Mouse (Mus musculus) heart, adult 8-10 months (tissue): Measurements from ENCODE around the gene Shisa7. TPM values are rescaled to one million over a fixed set of nuclear protein-coding genes. Genes with fewer than 3 reads are reported as not detected.
"Not testable (repeated sequence)": the region's sequence is repeated elsewhere in the genome, so short reads cannot be mapped to it uniquely, and the experiment has no call there.

Source experiments
- DNase-seq: peaks from one replicate; pipeline ENCODE4 v3.0.0; 2022; ENCODE audit warnings: low spot score
- total RNA-seq, 4 experiments: library from RNA; stranded (reverse); gene quantifications; 2 replicates each; pipeline ENCODE4 v1.2.4; 2022

Gene Shisa7
- total RNA-seq, 4 experiments from 2014 or later = 0.09 to 0.56 (median 0.25) TPM; not detected in 1

- DNase-seq = peak; percentile 21
Observed at GRCm38 (mm10) chr7:4795767-4796433, 48.6 kb downstream of the Shisa7 start.

- no peak for DNase-seq
Observed at GRCm38 (mm10) chr7:4794631-4795168, 49.8 kb downstream of the Shisa7 start.

GRCm38 (mm10) chr7:4793674-4794073 lies 50.8 kb downstream of the Shisa7 start:
- no peak for DNase-seq

GRCm38 (mm10) chr7:4793248-4793647 lies 51.2 kb downstream of the Shisa7 start:
- DNase-seq = not testable (repeated sequence)

GRCm38 (mm10) chr7:4792278-4793212 lies 52.0 kb downstream of the Shisa7 start, which contains the start of gene Rpl28:
Gene Rpl28, plus strand, starts transcription at chr7:4792874.
- DNase-seq = peak; percentile 96

- DNase-seq = no peak
Observed at GRCm38 (mm10) chr7:4789436-4789935, 55.0 kb downstream of the Shisa7 start, which contains the start of gene Tmem238. Gene Tmem238, minus strand, starts transcription at chr7:4789656.

GRCm38 (mm10) chr7:4788499-4789435 lies 55.7 kb downstream of the Shisa7 start:
- peak; percentile 19 for DNase-seq

GRCm38 (mm10) chr7:4783667-4784268 lies 60.7 kb downstream of the Shisa7 start:
- no peak for DNase-seq

- no peak for DNase-seq
Observed at GRCm38 (mm10) chr7:4782759-4783158, 61.7 kb downstream of the Shisa7 start, which contains the start of the genes Il11 and Tmem190. Gene Il11, minus strand, starts transcription at chr7:4782859. Gene Tmem190, plus strand, starts transcription at chr7:4782937.

- DNase-seq = no peak
Observed at GRCm38 (mm10) chr7:4782130-4782529, 62.4 kb downstream of the Shisa7 start.

GRCm38 (mm10) chr7:4779921-4780320 lies 64.6 kb downstream of the Shisa7 start:
- DNase-seq = no peak

GRCm38 (mm10) chr7:4777851-4778637 lies 66.5 kb downstream of the Shisa7 start:
- no peak for DNase-seq

- peak; percentile 24 for DNase-seq
Observed at GRCm38 (mm10) chr7:4776861-4777830, 67.3 kb downstream of the Shisa7 start.

- DNase-seq = no peak
Observed at GRCm38 (mm10) chr7:4776131-4776530, 68.4 kb downstream of the Shisa7 start.
